Mouse (Mus musculus): Measurements from ENCODE around the gene Rere. TPM values are rescaled to one million over a fixed set of nuclear protein-coding genes. Genes with fewer than 3 reads are reported as not detected.

Gene Rere
- total and polyA plus RNA-seq, 3 experiments = 3.1 to 36.5 (median 8.7) TPM

- no peaks in the 10 kb centered on the region; the same call in 1 of the 2 replicates for H3K79me2 ChIP-seq (replicated peaks; ENCODE audit: control insufficient read depth, extremely low read depth, insufficient read depth, poor library complexity, severe bottlenecking)
- H3K4me3 ChIP-seq (replicated peaks in 1 of 3; ENCODE audit: low read depth in 2 of 3, low read length in 2 of 3, poor library complexity in 1 of 3) = no peak overlapping the region
- no peak for DNase-seq (ENCODE audit: extremely low read depth)
- peaks cover 4 to 47% of the 10 kb centered on the region in 2 experiments for H3K36me3 ChIP-seq (replicated peaks in 1 of 2; ENCODE audit: control insufficient read depth in 1 of 2, insufficient read depth in 1 of 2, low read length in 1 of 2)
- no peaks in the 10 kb centered on the region for H3K27me3 ChIP-seq (replicated peaks)
- TF ChIP-seq BHLHE40 (IDR thresholded peaks at IDR 0.05; ENCODE audit: low read depth, low read length) (no peak), MAX (IDR thresholded peaks at IDR 0.05; ENCODE audit: low read length) (no peak), E2F4 (IDR thresholded peaks at IDR 0.05; ENCODE audit: insufficient replicate concordance, low read depth, low read length) (no peak), ELF1 (IDR thresholded peaks at IDR 0.05; ENCODE audit: low read depth, low read length) (no peak), SIN3A (IDR thresholded peaks at IDR 0.05; ENCODE audit: low read length) (no peak), IRF4 (IDR thresholded peaks at IDR 0.05; ENCODE audit: low read depth, low read length) (no peak)
- dilution Hi-C loops (cut with MboI; ENCODE audit: extremely low pct_ligation_motif_present, extremely low pct_unique_long_range_greater_than_20kb, low sequenced_read_pairs) (no loop called here), in situ Hi-C loops (cut with MboI; ENCODE audit: low pct_ligation_motif_present, low pct_unique_long_range_greater_than_20kb, low sequenced_read_pairs) (no loop called here)
- H3K27ac ChIP-seq (ENCODE audit: insufficient read depth, low read depth) = no peak overlapping the region
- H3K4me2 ChIP-seq (ENCODE audit: insufficient read depth, low read depth, poor library complexity, severe bottlenecking) = no peak overlapping the region
- H3K4me1 ChIP-seq (ENCODE audit: control insufficient read depth in 1 of 2, insufficient read depth in 2 of 2) = peaks cover 17 to 42% of the 10 kb centered on the region in 2 experiments
- H3K9ac ChIP-seq (ENCODE audit: insufficient read depth, low read depth) = no peak overlapping the region
- no peaks in the 10 kb centered on the region for H3K9me3 ChIP-seq (replicated peaks; ENCODE audit: low read length)
Observed at GRCm38 (mm10) chr4:150572104-150572691, 290.8 kb downstream of the Rere start.

- H3K27me3 ChIP-seq (replicated peaks) = no peaks in the 10 kb centered on the region
- peaks cover 4 to 48% of the 10 kb centered on the region in 2 experiments for H3K36me3 ChIP-seq (replicated peaks in 1 of 2; ENCODE audit: control insufficient read depth in 1 of 2, insufficient read depth in 1 of 2, low read length in 1 of 2)
- H3K4me1 ChIP-seq (ENCODE audit: control insufficient read depth in 1 of 2, insufficient read depth in 2 of 2) = peaks cover 11 to 35% of the 10 kb centered on the region in 2 experiments
- no peak for DNase-seq (ENCODE audit: extremely low read depth)
- H3K4me3 ChIP-seq (replicated peaks in 1 of 3; ENCODE audit: low read depth in 2 of 3, low read length in 2 of 3, poor library complexity in 1 of 3) = no peak overlapping the region
- no peak overlapping the region for H3K9ac ChIP-seq (ENCODE audit: insufficient read depth, low read depth)
- dilution Hi-C loops (cut with MboI; ENCODE audit: extremely low pct_ligation_motif_present, extremely low pct_unique_long_range_greater_than_20kb, low sequenced_read_pairs) = no loop called here
- H3K4me2 ChIP-seq (ENCODE audit: insufficient read depth, low read depth, poor library complexity, severe bottlenecking) = no peak overlapping the region
- H3K27ac ChIP-seq (ENCODE audit: insufficient read depth, low read depth) = no peak overlapping the region
- H3K79me2 ChIP-seq (replicated peaks; ENCODE audit: control insufficient read depth, extremely low read depth, insufficient read depth, poor library complexity, severe bottlenecking) = no peaks in the 10 kb centered on the region; the same call in 1 of the 2 replicates
- in situ Hi-C loops (cut with MboI; ENCODE audit: low pct_ligation_motif_present, low pct_unique_long_range_greater_than_20kb, low sequenced_read_pairs) = no loop called here
- TF ChIP-seq RAD21 (IDR thresholded peaks at IDR 0.05; ENCODE audit: low read depth, low read length) (no peak), USF2 (conservative IDR thresholded peaks at IDR 0.05; ENCODE audit: low read depth, low read length) (no peak), MEF2A (IDR thresholded peaks at IDR 0.05; ENCODE audit: borderline replicate concordance, low read depth, low read length) (no peak), KAT2A (IDR thresholded peaks at IDR 0.05; ENCODE audit: insufficient replicate concordance, low read length) (no peak), PAX5 (IDR thresholded peaks at IDR 0.05; ENCODE audit: low read length) (no peak), JUND (conservative IDR thresholded peaks at IDR 0.05; ENCODE audit: low read depth, low read length) (no peak), ZMIZ1 (IDR thresholded peaks at IDR 0.05; ENCODE audit: low read depth, low read length) (no peak), ZKSCAN1 (IDR thresholded peaks at IDR 0.05; ENCODE audit: borderline replicate concordance, low read depth, low read length) (no peak), IRF4 (IDR thresholded peaks at IDR 0.05; ENCODE audit: low read depth, low read length) (no peak), BHLHE40 (IDR thresholded peaks at IDR 0.05; ENCODE audit: low read depth, low read length) (no peak), MXI1 (IDR thresholded peaks at IDR 0.05; ENCODE audit: low read depth, low read length) (no peak), SIN3A (IDR thresholded peaks at IDR 0.05; ENCODE audit: low read length) (no peak), E2F4 (IDR thresholded peaks at IDR 0.05; ENCODE audit: insufficient replicate concordance, low read depth, low read length) (no peak)
- no peaks in the 10 kb centered on the region for H3K9me3 ChIP-seq (replicated peaks; ENCODE audit: low read length)
Observed at GRCm38 (mm10) chr4:150572938-150573337, 291.5 kb downstream of the Rere start.

Measured in CH12.LX (cell line).